Mouse (Mus musculus) intestine, postnatal 0 days (tissue): ENCODE measurements around the gene Ablim1. TPM values are rescaled to one million over a fixed set of nuclear protein-coding genes. Genes with fewer than 3 reads are reported as not detected.
A peak's percentile ranks its signal among the peaks of the same experiment; 100 is the strongest.

Experiments used
- ATAC-seq: fragments of 200-750 bp; cut with Nextera tagmentation; 2 replicates; pipeline ENCODE4 v1.8.0; 2017; ENCODE audit warnings: mild to moderate bottlenecking, moderate TSS enrichment, moderate library complexity
- H3K27ac ChIP-seq: fragments of 300-500 bp; sonication (generic); 2 replicates; pipeline ENCODE4 v1.5.1; 2014; ENCODE audit warnings: mild to moderate bottlenecking, low read depth, low read length, moderate library complexity
- H3K27me3 ChIP-seq: fragments of 300-500 bp; sonication (generic); replicated peaks from 2 replicates; pipeline ENCODE4 v1.6.1; 2014; ENCODE audit warnings: low read length, mixed read lengths; ENCODE audit not compliant: control insufficient read depth, insufficient read depth
- H3K36me3 ChIP-seq: fragments of 300-500 bp; sonication (generic); 2 replicates; pipeline ENCODE4 v1.6.1; 2014; ENCODE audit warnings: mild to moderate bottlenecking, moderate library complexity; ENCODE audit not compliant: control insufficient read depth, insufficient read depth
- H3K4me1 ChIP-seq: fragments of 300-500 bp; sonication (generic); replicated peaks from 2 replicates; pipeline ENCODE4 v1.6.1; 2014; ENCODE audit warnings: antibody characterized with exemption, low read length, mixed read lengths; ENCODE audit not compliant: control insufficient read depth, insufficient read depth
- H3K4me2 ChIP-seq: fragments of 300-500 bp; sonication (generic); replicated peaks from 2 replicates; pipeline ENCODE4 v1.6.1; 2014; ENCODE audit warnings: low read depth, mild to moderate bottlenecking, moderate library complexity
- H3K4me3 ChIP-seq: fragments of 300-500 bp; sonication (generic); 2 replicates; pipeline ENCODE4 v1.5.1; 2014; ENCODE audit warnings: low read depth, low read length
- H3K9ac ChIP-seq: fragments of 300-500 bp; sonication (generic); 2 replicates; pipeline ENCODE4 v1.6.1; 2014; ENCODE audit warnings: mild to moderate bottlenecking, low read depth, low read length
- H3K9me3 ChIP-seq: fragments of 300-500 bp; sonication (generic); 2 replicates; pipeline ENCODE4 v1.6.1; 2016; ENCODE audit warnings: mixed run types; ENCODE audit not compliant: control insufficient read depth
- CTCF ChIP-seq: sonication (generic); IDR thresholded peaks from 2 replicates; pipeline ENCODE4 v1.5.1; 2016; ENCODE audit warnings: low read depth, mild to moderate bottlenecking, control low read depth, antibody characterized with exemption, moderate library complexity
- WGBS: fragments of 180-500 bp; shearing (Covaris S2); extraction: QIAGEN DNeasy Blood & Tissue Kit; methylation state at CpG from one replicate; pipeline ENCODE4 v1.1.7; 2014; 5-methylcytosine and 5-hydroxymethylcytosine counted together
- polyA plus RNA-seq: library from polyadenylated mRNA; unstranded; fragments of >200 nt; fragmentation: Nextera tagmentation; extraction: Ambion mirVana; gene quantifications from 2 replicates; pipeline ENCODE4 v1.2.1, GENCODE M21; 2015

The Ablim1 gene
- polyA plus RNA-seq, 1 experiment from 2014 or later, result 24.4 TPM

GRCm38 (mm10) chr19:57083887-57084286 is 230.8 kb downstream of the Ablim1 start:
- peaks cover 4% of the 10 kb centered on the region; the same call in 1 of the 2 replicates for H3K36me3 ChIP-seq

DNA sequence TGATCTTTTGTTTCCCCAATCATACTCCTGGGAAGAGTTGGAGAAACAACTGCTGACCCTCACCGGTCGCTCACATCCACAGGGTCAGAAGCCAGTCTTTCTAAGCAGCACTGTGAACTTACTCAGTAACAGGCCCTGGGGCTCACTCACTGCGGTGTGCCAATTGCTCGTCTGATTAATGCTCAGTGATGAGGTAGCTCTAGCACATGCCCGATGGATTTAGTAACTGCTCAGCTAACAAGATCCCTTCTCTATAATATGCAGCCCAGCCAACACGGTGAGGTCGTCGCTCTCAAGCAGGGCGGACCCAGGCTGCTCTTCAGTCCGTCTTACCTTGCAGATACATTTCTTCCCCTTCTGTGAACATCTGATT is 231.6 kb downstream of the Ablim1 start:
- TF ChIP-seq CTCF, result no peak
- H3K4me1 ChIP-seq, result no peaks in the 10 kb centered on the region
- ATAC-seq, result no peak
- no peaks in the 10 kb centered on the region for H3K27me3 ChIP-seq
- H3K4me2 ChIP-seq, result no peak overlapping the region
- H3K27ac ChIP-seq, result no peak overlapping the region
- no peaks in the 10 kb centered on the region for H3K9me3 ChIP-seq
- no peak overlapping the region for H3K9ac ChIP-seq
- 85% methylated on average over 10 of the region's 10 CpGs for WGBS
- no peak overlapping the region for H3K4me3 ChIP-seq
- H3K36me3 ChIP-seq, result peaks cover 4% of the 10 kb centered on the region; the same call in 1 of the 2 replicates

More at GRCm38 (mm10) chr19:57083887-57084286, 230.8 kb downstream of the Ablim1 start:
- Histone ChIP-seq H3K27ac (no peak overlapping the region), H3K27me3 (no peaks in the 10 kb centered on the region), H3K4me2 (no peak overlapping the region), H3K9ac (no peak overlapping the region), H3K4me1 (no peaks in the 10 kb centered on the region), H3K4me3 (no peak overlapping the region), H3K9me3 (no peaks in the 10 kb centered on the region)
- 88% methylated on average over 2 of the region's 2 CpGs for WGBS
- no peak for TF ChIP-seq CTCF
- ATAC-seq, result no peak

DNA sequence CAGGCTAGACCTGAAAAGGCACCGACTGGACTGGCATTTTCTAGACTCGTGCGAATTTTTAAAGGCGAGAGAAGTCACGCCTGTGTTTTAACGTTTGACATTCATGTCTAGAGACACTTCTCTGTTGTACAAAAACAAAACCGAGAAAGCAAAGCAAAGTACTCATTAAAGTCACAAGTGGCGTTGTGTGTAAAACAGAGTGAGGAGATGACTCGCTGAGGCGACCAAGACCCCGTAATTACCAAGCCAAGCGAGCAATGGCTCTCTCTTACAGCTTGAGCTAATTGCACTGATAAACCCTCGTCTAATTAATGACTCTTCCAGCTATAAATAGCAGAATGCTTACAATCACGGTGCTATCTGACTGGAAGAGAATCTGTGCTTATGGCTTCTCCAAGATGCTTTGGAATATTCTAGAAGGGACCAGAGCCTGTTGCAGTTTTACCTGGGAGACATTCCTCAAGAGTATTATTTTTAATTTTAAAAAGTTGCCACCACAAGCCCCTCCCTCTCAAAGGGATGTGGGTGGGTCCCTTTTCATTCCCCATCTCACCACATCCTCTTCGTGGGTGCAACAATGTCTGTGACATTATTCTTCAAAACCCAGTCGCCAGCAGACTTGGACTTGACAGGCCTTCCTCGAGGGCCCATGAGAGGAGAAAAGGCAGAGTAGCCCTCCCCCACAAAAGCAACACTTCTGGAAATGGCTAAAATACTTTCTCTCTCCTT is 232.1 kb downstream of the Ablim1 start:
- Histone ChIP-seq H3K27ac (no peak overlapping the region), H3K9ac (no peak overlapping the region), H3K4me1 (no peaks in the 10 kb centered on the region), H3K4me3 (no peak overlapping the region), H3K4me2 (no peak overlapping the region), H3K36me3 (peaks cover 4% of the 10 kb centered on the region; the same call in 1 of the 2 replicates), H3K9me3 (no peaks in the 10 kb centered on the region), H3K27me3 (no peaks in the 10 kb centered on the region)
- no peak for TF ChIP-seq CTCF
- no peak for ATAC-seq
- WGBS, result 73% methylated on average over 17 of the region's 17 CpGs

DNA sequence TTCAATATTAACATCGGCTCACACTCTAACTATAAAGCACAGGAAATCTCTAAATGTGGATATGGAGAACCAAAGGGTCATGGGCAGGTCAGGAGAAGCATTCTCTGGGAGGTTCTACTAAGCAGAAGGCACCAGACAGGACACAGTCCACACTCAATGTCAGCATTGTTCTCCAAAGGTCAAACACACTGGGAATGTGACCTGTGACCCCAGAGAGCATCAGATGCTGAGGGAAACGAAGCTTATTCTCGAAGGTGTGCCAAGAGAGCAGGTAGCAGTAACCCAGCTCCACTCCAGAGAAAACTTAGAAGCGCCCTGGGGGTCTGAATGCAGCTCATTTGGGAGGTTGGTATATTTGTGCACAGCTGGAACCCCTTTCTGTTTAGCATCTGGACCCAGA is 233.2 kb downstream of the Ablim1 start:
- Histone ChIP-seq H3K9ac (no peak overlapping the region), H3K36me3 (peaks cover 5% of the 10 kb centered on the region; the same call in 1 of the 2 replicates), H3K4me2 (no peak overlapping the region), H3K4me3 (no peak overlapping the region), H3K27me3 (no peaks in the 10 kb centered on the region), H3K4me1 (no peaks in the 10 kb centered on the region), H3K9me3 (no peaks in the 10 kb centered on the region), H3K27ac (no peak overlapping the region)
- no peak for TF ChIP-seq CTCF
- 46% methylated on average over 4 of the region's 4 CpGs for WGBS
- ATAC-seq, result no peak

GRCm38 (mm10) chr19:57079606-57079981 is 235.1 kb downstream of the Ablim1 start:
- 0 out of 2 replicates have a peak overlapping the region, but pooled peaks have one; percentile 54 for H3K27ac ChIP-seq
- H3K4me2 ChIP-seq, result no peak overlapping the region
- no peak for TF ChIP-seq CTCF
- H3K9ac ChIP-seq, result no peak overlapping the region
- H3K4me1 ChIP-seq, result no peaks in the 10 kb centered on the region
- H3K36me3 ChIP-seq, result peaks cover 9% of the 10 kb centered on the region; the same call in 1 of the 2 replicates
- H3K9me3 ChIP-seq, result no peaks in the 10 kb centered on the region
- ATAC-seq, result no peak
- no peak overlapping the region for H3K4me3 ChIP-seq
- H3K27me3 ChIP-seq, result no peaks in the 10 kb centered on the region
- 85% methylated on average over 3 of the region's 3 CpGs for WGBS

DNA sequence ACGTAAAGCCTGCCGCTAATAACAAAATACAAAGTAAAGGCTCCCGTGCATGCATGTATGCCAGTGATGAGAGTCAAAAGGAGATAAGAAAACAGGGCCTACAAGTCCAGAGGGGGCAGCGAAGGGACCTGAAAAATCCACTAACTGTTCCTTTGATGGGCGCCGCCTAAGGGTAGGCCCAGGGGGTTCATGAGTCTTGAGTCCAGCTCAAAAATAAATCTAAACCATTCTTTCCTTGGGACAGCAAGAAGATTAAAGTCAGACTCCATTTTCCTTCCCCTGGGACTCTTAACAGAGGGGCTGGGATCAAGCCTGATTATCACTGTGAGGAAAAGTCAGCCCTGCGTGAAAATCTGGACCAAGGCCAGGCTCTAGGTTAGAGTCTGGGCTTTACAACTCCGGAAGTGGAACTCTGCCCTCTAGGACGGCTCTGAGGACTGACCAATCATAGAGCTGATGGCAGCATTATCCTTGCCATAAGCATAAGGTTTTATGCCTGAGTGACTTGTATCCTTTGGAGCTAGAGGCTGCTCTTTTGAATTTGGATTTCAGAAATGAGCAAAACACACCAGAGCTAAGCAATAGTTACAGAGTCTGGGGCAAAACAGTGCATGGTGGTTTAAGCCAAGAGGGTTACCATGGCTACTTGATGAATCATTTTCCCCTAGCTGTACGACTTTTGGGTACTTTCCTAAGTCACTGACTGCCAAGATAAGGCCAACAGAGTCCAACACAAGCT is 235.7 kb downstream of the Ablim1 start:
- H3K27me3 ChIP-seq, result no peaks in the 10 kb centered on the region
- 0 out of 2 replicates have a peak overlapping the region, but pooled peaks have one; percentile 6 for H3K4me2 ChIP-seq
- no peaks in the 10 kb centered on the region for H3K9me3 ChIP-seq
- WGBS, result 55% methylated on average over 10 of the region's 10 CpGs
- peak overlapping the region; percentile 54; the same call in 1 of the 2 replicates for H3K27ac ChIP-seq
- peaks cover 9% of the 10 kb centered on the region; the same call in 1 of the 2 replicates for H3K36me3 ChIP-seq
- H3K4me1 ChIP-seq, result no peaks in the 10 kb centered on the region
- no peak overlapping the region for H3K4me3 ChIP-seq
- TF ChIP-seq CTCF, result no peak
- no peak overlapping the region for H3K9ac ChIP-seq
- peak; percentile 90 for ATAC-seq
